Mouse (Mus musculus) frontal cortex, postnatal 36 days (tissue): ENCODE data around the gene Golt1b.
"Not testable (repeated sequence)": the region's sequence is repeated elsewhere in the genome, so short reads cannot be mapped to it uniquely, and the experiment has no call there.

Source experiments
- DNase-seq, 2 experiments: peaks; one replicate each; pipeline ENCODE4 v3.0.0; 2022; ENCODE audit warnings: low spot score in 2 of 2

The Golt1b gene

GRCm38 (mm10) chr6:142387011-142387754 is at the start of gene Golt1b, which contains the start of gene Recql:
TSS of gene Golt1b (plus strand) at chr6:142387221.
TSS of gene Recql (minus strand) at chr6:142387087.
- peak; percentile 99 for DNase-seq

GRCm38 (mm10) chr6:142338961-142339360 is 48.1 kb upstream of the Golt1b start:
- no peak for DNase-seq

DNA sequence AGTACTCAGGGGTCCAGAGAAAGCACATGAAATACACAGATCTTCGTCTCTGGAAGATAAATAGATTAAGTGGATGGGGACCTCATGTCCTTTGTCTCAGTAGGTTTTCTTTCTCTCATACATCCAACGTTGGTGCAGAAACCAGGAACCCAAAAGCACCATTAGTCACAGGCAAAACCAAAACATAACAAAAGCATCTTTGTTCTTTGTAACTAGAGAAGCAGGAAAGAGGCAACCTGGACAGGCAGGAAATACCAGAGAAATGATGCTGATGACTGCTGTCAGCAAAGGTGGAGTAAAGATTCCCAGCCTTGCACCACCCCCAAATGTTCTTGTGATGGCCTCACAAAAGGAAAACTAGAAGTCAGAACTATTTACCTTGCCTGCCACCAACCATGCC is 47.4 kb upstream of the Golt1b start:
- no peak for DNase-seq

DNA sequence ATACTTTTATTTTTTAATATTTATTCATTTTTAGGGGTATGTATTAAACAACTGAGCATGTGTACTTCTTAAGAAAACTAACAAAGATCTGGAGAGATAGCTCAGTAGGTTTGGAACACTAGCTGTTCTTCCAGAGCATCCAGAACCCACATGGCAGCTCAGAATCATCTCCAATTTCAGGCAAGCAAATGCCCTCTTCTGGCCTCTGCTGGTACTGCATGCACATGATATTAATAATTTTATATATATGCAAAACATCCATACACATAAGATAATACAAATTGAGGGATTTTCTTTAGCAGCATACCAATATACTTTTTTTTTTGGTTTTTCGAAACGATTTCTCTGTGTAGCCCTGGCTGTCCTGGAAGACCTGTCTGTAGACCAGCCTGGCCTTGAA is 43.5 kb upstream of the Golt1b start:
- peak; percentile 22 to 68 for DNase-seq

DNA sequence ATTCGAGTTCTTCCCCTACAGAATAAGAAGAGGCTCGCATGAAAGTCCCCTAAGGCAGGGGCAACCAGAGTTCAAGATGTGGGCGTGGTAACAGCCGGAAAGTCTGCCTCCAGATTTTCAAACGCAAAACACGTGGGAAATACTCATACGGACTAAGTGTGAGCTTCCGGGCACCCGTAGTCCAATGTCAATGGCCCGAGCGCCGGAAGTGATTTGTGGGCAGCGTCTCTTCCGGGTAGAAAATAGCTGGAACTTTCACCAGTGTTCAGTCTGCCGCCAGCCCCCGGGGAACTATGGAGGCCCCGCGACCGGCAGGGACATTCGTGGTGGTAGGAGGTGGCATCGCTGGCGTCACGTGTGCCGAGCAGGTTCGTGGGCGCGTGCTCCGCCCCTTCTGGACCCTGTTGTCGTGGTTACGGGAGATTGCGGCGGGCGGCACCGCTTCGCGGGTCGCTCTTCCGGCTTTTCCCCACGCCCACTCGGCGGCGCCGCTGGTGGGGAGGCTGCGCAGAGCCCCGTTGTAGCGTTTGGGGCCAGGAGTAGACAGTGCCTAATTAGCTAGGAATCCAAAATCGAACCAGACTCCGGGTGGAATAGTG is 41.5 kb upstream of the Golt1b start, which contains the start of gene Pyroxd1:
Gene Pyroxd1 (plus strand): TSS at position 215 of the 599 bp plus-strand sequence.
- DNase-seq, result peak; percentile 84 to 94

- no peak for DNase-seq
Measured at GRCm38 (mm10) chr6:142346181-142347110, 40.6 kb upstream of the Golt1b start.

GRCm38 (mm10) chr6:142347431-142348385 is 39.3 kb upstream of the Golt1b start:
- no peak for DNase-seq

DNA sequence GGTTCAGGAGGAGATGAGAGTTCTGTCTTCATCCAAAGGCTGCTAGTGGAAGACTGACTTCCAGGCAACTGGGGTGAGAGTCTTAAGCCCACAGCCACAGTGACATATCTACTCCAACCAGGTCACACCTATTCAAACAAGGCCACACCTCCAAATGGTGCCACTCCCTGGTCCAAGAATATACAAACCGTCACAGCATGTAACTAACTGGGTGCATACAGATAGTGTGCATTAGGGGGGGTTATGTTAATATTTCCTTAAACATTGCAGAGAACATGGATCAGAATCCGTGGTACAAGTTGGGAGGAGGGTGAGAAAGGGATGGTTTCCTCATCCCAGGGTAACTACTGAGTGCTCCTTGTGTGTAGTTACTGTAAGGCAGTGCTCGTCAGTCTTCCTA is 34.9 kb upstream of the Golt1b start:
- not testable (repeated sequence) for DNase-seq

DNA sequence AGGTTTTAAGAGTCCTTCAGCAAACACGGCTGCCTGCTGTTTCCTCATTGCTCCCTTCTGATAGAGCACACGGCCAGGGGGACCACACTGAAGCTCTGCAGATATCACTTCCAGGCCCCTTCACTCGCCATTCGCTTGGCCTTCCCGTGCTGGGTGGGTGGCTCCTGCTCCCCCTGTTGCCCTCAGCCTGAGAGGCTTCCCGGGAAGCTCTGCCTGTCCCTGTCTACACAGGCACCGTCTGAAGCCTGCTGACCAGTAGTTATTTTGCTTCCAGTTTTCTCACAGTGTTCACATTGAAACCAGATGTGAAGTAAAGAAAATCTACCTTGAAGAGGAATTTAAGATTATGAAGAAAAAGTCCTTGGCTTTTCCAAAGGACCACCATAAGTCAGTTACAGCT is 29.9 kb upstream of the Golt1b start:
- no peak for DNase-seq

DNA sequence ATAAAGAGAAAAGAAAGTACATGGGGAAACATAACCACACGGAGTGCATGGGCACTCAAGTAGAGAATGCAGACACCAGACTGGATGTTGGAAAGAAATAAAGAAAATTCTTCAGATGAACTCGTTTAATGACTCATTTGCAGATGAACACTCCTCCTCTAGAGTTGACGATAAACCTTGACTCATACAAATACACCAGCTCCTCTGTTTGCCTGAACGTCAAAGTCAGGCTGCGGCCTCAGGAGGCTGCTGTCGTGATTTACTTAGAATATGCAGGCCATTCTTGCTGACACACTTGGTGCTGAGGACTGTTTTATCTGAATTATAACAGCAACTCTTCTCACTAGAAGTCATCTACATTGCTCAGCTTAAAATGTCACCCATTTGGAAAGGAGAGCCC is 25.0 kb upstream of the Golt1b start:
- no peak for DNase-seq

DNA sequence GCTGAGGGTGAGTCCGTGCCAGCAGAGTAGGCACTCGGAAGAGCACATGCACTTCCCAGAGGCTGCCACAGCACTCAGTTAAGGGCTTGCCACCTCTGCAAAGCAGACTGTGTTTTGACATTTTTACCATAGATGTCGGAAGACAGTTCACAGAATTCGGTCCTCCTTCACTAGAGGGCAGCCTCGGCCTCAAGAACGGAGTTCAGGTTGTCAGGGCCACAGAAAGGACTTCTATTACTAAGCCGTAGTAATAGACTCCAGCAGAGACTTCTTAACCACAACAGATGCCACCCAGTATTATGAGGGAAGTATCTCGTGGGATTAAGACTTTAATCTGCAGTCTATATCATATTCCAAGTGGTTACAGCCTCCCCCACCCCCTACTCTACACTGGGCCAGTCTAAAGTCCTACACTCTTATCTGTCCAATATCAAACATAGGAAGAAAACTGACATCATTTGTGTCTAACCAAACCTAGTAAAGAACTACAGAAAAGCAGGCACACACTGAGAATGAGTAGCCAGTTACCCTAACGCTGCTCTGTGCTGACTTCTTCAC is 23.9 kb upstream of the Golt1b start:
- DNase-seq, result no peak

- no peak for DNase-seq
Measured at GRCm38 (mm10) chr6:142365742-142366472, 21.1 kb upstream of the Golt1b start.

- DNase-seq, result no peak
Measured at GRCm38 (mm10) chr6:142366473-142367018, 20.5 kb upstream of the Golt1b start.

DNA sequence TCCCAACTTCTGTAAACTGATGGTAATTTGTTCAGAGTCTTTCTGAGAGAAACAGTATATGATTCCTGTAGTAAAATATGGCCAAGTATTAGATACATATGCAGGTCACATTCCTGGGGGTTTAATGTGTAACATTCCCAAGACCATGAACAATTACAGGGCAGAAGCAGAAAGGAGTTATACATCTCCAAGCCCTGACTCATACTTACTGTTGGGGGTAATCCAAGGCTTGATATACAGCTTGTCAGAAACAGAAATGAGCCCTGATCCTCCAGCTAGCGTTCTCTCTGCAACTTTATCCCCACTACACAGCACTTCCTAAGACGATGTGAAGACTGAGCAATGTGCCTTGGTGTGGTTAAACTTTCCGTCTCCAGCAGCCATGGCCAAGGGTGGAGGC is 19.5 kb upstream of the Golt1b start:
- no peak for DNase-seq

DNA sequence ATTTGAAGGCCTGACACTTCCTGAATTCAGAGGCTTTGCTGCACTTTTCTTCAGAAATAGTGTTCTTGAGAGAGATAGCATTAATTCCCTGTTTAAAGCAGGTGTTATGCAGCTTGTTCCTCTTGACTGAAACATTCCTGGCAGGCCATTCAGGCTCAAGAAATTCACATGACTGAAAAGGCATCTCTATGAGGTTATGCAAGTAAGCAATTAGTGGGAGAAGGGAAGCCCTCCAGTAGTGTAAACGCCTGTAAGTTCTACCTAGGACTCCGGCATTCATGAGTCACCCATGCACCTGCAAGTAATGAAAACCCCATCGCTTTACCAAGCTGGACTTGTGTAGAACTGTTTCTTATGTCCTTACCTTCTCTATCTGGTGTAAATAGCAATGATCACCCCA is 17.5 kb upstream of the Golt1b start:
- no peak for DNase-seq

- no peak for DNase-seq
Measured at GRCm38 (mm10) chr6:142377081-142377480, 9.9 kb upstream of the Golt1b start.

- no peak for DNase-seq
Measured at GRCm38 (mm10) chr6:142378576-142379330, 8.3 kb upstream of the Golt1b start.

DNA sequence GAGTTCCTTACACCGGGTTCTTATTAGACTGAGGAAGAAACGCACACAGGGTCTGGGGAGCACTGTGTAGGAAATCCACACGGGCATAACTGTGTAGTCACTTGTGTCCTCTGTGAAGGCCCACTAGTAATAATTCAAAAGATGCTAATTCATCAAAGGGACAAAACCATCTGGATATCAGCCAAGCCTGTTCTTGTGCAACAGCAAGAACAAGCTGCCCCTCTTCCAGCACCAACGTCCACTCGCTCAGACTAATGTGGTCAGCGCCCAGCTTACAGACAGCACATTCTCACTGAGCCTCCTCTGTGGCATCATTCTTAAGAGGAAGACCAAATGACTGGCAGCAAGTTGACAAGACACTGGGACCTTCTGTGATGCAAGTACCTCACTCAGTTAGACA is 7.1 kb upstream of the Golt1b start:
- DNase-seq, result no peak

GRCm38 (mm10) chr6:142381615-142382014 is 5.4 kb upstream of the Golt1b start:
- DNase-seq, result no peak
